Mouse (Mus musculus): ENCODE measurements around the gene Slk.

GRCm38 (mm10) chr19:47645583-47645982 lies 66.1 kb downstream of the Slk start:
- no peak for TF ChIP-seq GATA1 (IDR thresholded peaks at IDR 0.05; ENCODE audit: borderline replicate concordance, low read length)
- TF ChIP-seq CTCF (IDR thresholded peaks at IDR 0.05; ENCODE audit: low read depth, low read length) = no peak

Measured in G1E (cell line).